Mouse (Mus musculus) frontal cortex, postnatal 14 days (tissue): Measurements from ENCODE around the gene Hspb1.

Source experiments
- DNase-seq, 2 experiments: peaks; one replicate each; pipeline ENCODE4 v3.0.0; 2022; ENCODE audit warnings: low spot score in 2 of 2

The Hspb1 gene

GRCm38 (mm10) chr5:135911633-135912220 lies 24.0 kb downstream of the Hspb1 start:
- DNase-seq = no peak

DNA sequence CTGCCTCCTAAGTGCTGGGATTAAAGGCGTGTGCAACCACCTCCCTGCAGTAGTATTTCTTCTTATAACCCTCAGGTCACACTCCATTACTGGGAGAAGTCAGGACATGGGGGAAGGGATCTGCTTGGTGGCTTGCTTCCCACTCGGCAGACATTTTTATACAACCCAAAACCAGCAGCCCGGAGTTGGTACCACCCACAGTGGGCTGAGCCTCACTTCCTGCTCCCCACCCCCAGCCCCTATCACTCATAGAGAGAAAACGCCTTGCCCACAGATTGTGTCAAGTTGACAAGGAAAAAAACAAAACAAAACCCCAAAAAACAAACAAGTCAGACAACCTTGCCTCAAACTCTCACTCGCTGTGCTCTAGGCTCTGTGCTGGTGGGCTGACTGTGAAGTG lies 25.5 kb downstream of the Hspb1 start:
- DNase-seq = no peak

- DNase-seq = no peak
These were observed 26.4 kb downstream of the Hspb1 start for GRCm38 (mm10) chr5:135914156-135914555.

DNA sequence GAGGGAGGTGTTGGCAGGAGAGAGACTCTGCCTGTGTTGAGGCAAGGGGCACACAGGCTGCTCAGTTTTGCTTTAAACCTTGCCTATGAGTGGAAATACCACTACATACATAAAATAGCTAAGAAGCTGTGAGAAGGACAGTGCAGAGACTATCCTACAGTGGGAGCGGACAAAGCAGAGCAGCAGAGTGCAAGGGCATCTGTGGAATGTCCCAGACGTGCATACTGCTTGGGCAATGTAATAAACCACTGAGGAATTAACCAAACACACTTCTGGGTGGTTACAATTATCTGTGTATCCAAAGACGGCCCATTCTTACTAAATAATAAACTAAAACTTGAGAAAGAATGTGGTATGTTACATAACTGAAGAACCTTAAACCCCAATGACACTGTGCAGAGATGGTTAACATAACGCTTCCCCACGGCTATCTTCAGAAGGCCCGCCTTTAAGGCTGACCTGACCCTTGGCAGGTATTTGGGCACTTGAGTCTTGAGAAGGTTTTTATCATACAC lies 28.4 kb downstream of the Hspb1 start:
- no peak for DNase-seq

DNA sequence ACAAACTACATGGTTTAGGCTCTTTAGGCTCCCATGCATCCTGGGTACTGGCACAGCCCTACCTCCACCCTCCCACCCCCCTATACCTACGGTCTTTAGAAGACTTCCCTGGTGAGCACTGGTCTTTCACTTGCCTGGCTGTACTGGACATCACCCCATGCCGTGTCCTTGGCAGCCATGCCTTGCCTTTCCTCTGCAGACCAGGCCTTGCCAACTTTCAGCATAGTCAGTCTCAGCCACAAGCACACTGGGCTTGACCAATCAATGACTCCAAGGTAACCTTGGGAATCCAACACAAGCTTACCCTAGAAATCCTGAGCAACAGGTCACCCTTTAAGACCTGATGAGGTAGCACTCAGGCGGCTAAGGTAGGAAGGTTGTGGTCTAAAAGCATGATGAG lies 28.9 kb downstream of the Hspb1 start:
- no peak for DNase-seq

DNA sequence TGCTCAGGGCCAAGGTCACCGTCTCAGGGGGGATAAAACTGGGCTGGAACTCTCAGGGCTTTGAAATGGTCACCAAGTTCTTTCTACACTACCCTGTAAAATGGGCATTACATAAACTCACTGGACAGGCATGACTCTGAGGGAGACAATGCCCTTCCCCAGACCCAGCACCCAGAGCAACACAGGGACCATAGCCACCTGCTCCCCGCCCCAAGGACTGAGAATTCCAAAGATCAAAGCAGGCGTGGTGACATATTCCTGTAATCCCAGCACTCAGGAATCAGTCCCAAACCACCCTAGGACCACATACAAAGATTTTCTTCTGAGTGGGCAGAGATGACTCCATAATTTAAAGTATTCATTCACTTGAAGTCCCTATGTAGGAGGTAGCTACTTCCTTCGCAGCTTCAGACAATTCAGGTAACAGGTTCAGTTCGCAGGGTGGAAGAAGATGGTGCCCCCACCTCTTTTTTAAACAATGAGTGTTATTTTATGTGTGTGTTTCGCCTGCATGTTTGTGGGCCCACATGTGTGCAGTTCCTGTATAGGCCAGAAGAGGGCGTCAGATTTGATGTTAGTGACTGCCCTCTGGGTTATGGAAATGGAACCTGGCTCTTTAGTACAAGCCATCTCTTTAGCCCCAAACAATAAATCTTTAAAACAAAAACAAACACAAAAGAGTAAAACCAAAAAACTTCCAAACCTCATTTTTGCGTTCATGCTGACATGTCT lies 29.8 kb downstream of the Hspb1 start:
- DNase-seq = no peak

DNA sequence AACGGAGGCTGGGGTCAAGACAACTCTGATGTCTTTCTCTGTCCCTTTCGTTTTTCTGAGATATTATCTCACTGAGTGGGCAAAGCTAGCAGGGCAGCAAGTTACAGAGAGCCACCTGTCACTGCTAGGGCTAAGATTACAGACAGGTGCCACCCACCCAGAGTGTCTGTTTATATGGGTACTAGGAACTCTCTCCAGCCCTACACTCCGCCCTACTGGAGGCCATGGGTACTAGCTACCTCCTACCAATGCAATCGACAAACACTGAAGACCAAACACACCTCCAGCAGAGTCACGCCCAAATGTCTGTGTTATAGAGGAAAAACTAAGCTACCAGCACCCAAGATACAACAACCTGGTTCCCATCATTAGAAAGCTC lies 30.3 kb downstream of the Hspb1 start:
- no peak for DNase-seq

GRCm38 (mm10) chr5:135918593-135918992 lies 30.9 kb downstream of the Hspb1 start:
- no peak for DNase-seq

DNA sequence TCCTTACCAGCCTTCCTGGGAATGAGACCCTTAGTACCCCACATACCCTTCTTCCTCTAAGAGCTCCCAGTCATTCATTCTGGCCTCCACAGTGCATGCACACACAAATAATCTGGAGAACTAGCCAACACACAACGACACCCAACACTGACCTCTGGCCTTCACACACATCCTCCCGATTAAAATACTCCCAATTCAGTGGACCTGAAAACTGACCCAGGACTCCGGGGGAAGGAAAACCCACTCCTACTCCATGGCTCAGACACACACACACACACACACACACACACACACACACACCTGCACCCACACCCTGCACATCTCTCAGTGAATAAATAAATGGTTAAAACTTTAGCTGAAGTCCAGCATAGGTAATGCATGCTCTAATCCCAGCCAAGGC lies 32.2 kb downstream of the Hspb1 start:
- DNase-seq = no peak

GRCm38 (mm10) chr5:135923901-135924300 lies 36.2 kb downstream of the Hspb1 start:
- DNase-seq = no peak

GRCm38 (mm10) chr5:135929685-135930424 lies 42.1 kb downstream of the Hspb1 start:
- DNase-seq = no peak

- DNase-seq = no peak
These were observed 43.8 kb downstream of the Hspb1 start for GRCm38 (mm10) chr5:135931526-135931925.

DNA sequence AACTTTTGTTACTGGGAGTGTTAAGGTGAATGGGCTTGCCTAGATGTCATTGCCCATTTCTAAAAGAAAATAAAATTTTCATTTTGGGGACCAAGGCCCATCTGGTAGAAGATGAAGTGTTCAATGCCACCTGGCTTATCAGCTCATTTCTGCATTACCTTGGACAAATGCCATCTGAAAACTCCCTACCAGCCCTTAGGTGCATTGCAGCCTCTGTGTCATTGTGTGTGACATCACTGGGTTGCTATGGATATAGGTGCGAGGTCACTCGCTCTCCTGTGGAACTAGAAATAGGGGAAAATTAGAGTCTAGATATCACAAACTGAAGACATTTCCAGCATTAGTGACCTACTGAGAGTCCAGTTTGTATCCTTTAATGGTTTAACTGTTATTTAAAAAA lies 44.6 kb downstream of the Hspb1 start:
- no peak for DNase-seq

DNA sequence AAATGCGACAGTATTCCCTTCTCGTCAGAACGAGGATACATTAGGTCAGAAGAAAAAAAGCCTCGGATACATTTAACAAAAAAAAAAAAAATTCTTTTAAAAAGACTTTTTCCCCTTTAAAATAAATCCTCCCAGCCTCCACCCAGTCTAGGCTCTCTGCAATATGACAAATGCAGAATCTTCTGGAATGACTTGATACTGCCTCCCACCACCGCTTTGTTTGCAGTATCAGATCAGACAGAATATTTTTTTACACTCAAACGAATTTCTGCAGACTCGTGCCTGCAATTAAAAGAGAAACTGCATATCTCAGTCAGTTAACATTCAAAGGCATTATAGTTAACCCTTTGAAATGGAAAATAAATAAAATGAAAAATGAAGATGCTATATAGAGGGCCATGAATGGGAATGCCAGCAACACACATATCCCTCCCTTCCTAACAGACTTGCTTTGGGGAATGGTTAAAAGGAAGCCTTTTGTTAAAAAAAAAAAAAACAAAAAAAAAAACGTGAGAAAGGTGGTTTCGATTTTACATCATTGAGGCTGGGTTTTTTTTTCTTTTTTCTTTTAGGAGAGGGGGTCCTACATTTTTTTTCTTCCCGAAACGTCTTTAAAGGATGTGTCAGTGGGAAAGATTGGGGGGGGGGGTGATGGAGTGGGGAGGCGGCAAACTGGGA lies 45.6 kb downstream of the Hspb1 start:
- no peak for DNase-seq

DNA sequence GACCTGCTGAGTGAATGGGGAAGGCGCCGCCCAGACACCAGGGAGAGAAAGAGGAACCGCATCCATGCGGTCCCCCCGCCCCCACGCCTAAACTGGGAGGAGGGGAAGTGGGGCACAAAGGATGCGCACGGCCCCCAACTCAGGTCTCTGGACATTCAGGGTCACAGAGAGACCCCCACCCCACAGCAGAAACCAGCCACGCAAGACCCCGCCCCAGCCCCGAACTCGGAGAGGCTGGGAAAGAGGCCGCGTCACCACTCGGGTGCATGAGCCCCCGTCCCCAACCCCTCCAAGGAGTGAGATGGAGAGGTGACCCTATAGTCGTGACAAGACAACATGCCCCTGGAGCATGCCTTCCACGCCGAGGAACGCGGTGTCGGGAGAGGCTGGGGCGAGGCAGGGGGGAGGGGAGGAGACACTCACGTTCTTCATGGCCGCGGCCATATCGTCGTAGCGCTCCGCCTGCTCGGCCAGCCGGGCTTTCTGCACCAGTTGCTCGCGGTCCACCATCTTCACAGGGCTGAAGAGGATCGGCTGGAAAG lies 46.3 kb downstream of the Hspb1 start:
- DNase-seq = peak; percentile 69 to 71

DNA sequence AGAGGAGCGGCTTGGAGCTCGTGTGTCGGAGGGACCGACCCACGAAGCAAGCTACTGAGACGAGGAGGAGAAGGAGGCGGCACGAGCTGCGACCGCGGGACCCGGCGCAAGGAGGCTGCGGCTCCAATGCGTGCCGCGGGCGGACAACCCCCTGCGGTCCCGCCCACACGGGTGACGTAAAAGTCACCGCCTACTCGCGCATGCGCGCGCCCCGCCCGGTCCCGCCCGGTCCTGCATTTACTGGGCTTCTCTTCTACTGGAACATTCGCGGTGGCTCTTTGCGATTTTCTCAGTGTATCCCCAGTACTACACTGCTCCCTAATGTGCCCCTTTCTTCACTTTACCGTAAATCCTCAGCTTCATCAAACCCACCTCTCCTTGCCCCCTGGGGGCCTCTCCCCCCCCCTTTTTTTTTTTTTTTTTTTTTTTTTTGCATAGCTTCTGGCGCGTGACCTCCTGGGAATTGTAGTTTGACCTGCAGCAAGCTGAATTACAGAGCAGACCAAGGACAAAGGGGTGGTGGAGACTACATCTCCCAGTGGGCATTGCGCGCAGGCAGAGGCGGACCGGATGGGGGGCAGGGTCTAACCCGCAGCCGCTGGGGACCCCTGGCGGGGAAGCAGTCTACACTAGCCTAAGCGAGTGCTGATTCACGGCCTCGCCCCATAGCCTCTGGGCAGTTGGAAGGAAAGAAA lies 46.9 kb downstream of the Hspb1 start, which contains the start of gene Ywhag:
Gene Ywhag, minus strand, starts transcription at position 136 of the 695 bp plus-strand sequence.
- peak; percentile 93 to 95 for DNase-seq

- DNase-seq = no peak
These were observed 47.4 kb downstream of the Hspb1 start for GRCm38 (mm10) chr5:135935176-135935523.

DNA sequence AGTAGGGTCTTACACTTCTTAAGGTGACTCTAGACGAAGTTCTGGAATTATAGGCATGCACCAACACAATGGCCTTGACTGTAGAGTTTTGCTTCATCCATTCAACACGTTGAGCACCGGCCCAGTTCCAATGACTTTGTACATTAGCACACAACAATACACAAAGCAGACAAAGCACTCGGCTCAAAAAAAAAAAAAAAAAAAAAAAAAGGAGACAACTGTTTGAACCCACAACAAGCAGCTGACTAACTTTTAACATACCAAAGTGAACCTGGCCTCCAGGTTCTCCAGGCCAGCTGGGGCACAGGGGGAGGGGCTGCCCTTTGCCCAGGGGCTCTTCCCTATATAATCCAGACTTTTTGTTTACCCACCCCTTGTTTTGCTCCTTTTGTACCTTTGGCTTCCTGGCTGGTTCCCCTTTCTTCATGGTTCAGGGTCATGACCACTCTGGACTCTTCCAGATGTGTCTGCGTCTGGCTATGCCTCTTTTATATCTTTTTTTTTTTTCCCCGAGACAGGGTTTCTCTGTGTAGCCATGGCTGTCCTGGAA lies 48.0 kb downstream of the Hspb1 start:
- no peak for DNase-seq
